Mouse (Mus musculus) mesoderm, embryonic 11.5 days (tissue): Measurements from ENCODE around the gene Pcif1.

Experiments
- DNase-seq: peaks from one replicate; pipeline ENCODE4 v3.0.0-alpha.2; 2012; ENCODE audit warnings: low read depth, low spot score

Gene Pcif1

GRCm38 (mm10) chr2:164892696-164893216 is 13.7 kb downstream of the Pcif1 start:
- DNase-seq: no peak

GRCm38 (mm10) chr2:164894048-164894447 is 14.9 kb downstream of the Pcif1 start:
- DNase-seq: no peak

GRCm38 (mm10) chr2:164894644-164895043 is 15.5 kb downstream of the Pcif1 start:
- no peak for DNase-seq

- no peak for DNase-seq
Observed at GRCm38 (mm10) chr2:164895885-164896284, 16.8 kb downstream of the Pcif1 start.

GRCm38 (mm10) chr2:164898008-164898407 is 18.9 kb downstream of the Pcif1 start:
- DNase-seq: no peak

- no peak for DNase-seq
Observed at GRCm38 (mm10) chr2:164899034-164899433, 19.9 kb downstream of the Pcif1 start.

GRCm38 (mm10) chr2:164899723-164900459 is 20.8 kb downstream of the Pcif1 start:
- no peak for DNase-seq

- no peak for DNase-seq
Observed at GRCm38 (mm10) chr2:164901380-164901779, 22.3 kb downstream of the Pcif1 start.

- DNase-seq: no peak
Observed at GRCm38 (mm10) chr2:164903496-164903895, 24.4 kb downstream of the Pcif1 start.

GRCm38 (mm10) chr2:164906071-164906470 is 27.0 kb downstream of the Pcif1 start:
- DNase-seq: no peak

- DNase-seq: no peak
Observed at GRCm38 (mm10) chr2:164907511-164907910, 28.4 kb downstream of the Pcif1 start.

- DNase-seq: no peak
Observed at GRCm38 (mm10) chr2:164908011-164908410, 28.9 kb downstream of the Pcif1 start.

- no peak for DNase-seq
Observed at GRCm38 (mm10) chr2:164909100-164909499, 30.0 kb downstream of the Pcif1 start.

GRCm38 (mm10) chr2:164909542-164909941 is 30.4 kb downstream of the Pcif1 start:
- DNase-seq: peak; percentile 44

GRCm38 (mm10) chr2:164910360-164911061 is 31.4 kb downstream of the Pcif1 start:
- no peak for DNase-seq

- peak; percentile 95 for DNase-seq
Observed at GRCm38 (mm10) chr2:164911086-164912048, 32.3 kb downstream of the Pcif1 start, which contains the start of gene Zfp335. TSS of gene Zfp335 (minus strand) at chr2:164911757.

GRCm38 (mm10) chr2:164912151-164912550 is 33.0 kb downstream of the Pcif1 start:
- no peak for DNase-seq

GRCm38 (mm10) chr2:164912749-164913427 is 33.8 kb downstream of the Pcif1 start:
- no peak for DNase-seq

GRCm38 (mm10) chr2:164913428-164913786 is 34.3 kb downstream of the Pcif1 start:
- no peak for DNase-seq

GRCm38 (mm10) chr2:164916820-164917219 is 37.7 kb downstream of the Pcif1 start:
- DNase-seq: no peak

- no peak for DNase-seq
Observed at GRCm38 (mm10) chr2:164917371-164917770, 38.3 kb downstream of the Pcif1 start.
